Mouse (Mus musculus) ES-E14 (cell line): ENCODE results near the gene Bst2. TPM values are rescaled to one million over a fixed set of nuclear protein-coding genes. Genes with fewer than 3 reads are reported as not detected.
A peak's percentile ranks its signal among the peaks of the same experiment; 100 is the strongest.

Experiments used
- DNase-seq: peaks from one replicate; pipeline ENCODE4 v3.0.0-alpha.2; 2013; ENCODE audit warnings: low read depth, low spot score
- H3K27ac ChIP-seq: 2 replicates; pipeline ENCODE4 v1.5.1; 2012; ENCODE audit warnings: low read depth, mild to moderate bottlenecking, low read length, moderate library complexity, mixed read lengths; ENCODE audit not compliant: poor library complexity, insufficient read depth, severe bottlenecking
- H3K36me3 ChIP-seq: 2 replicates; pipeline ENCODE4 v1.6.1; 2012; ENCODE audit warnings: mild to moderate bottlenecking, low read length, moderate library complexity, mixed read lengths; ENCODE audit not compliant: control insufficient read depth, poor library complexity, insufficient read depth, severe bottlenecking
- H3K4me1 ChIP-seq, 2 experiments: fragments of 150-350 bp in 1 of 2; sonication (generic) in 1 of 2; 2 replicates each; pipeline ENCODE4 v1.6.1; 2012; ENCODE audit warnings: low read length in 2 of 2, mild to moderate bottlenecking in 1 of 2, mixed read lengths in 1 of 2; ENCODE audit not compliant: control insufficient read depth in 2 of 2, insufficient read depth in 2 of 2, poor library complexity in 1 of 2
- H3K4me3 ChIP-seq, 2 experiments: fragments of 150-350 bp in 1 of 2; sonication (generic) in 1 of 2; 2 replicates each; pipeline ENCODE4 v1.5.1; 2012; ENCODE audit warnings: low read length in 2 of 2, low read depth in 1 of 2, mild to moderate bottlenecking in 1 of 2, mixed read lengths in 1 of 2; ENCODE audit not compliant: insufficient read depth in 1 of 2, poor library complexity in 1 of 2, severe bottlenecking in 1 of 2
- H3K9ac ChIP-seq: 2 replicates; pipeline ENCODE4 v1.6.1; 2012; ENCODE audit warnings: low read depth, mild to moderate bottlenecking, low read length, mixed read lengths; ENCODE audit not compliant: poor library complexity, insufficient read depth, severe bottlenecking
- H3K9me3 ChIP-seq: fragments of 150-350 bp; sonication (generic); 2 replicates; pipeline ENCODE4 v1.6.1; 2012; ENCODE audit warnings: low read depth, mild to moderate bottlenecking, low read length; ENCODE audit not compliant: control insufficient read depth, insufficient read depth
- CHD2 ChIP-seq: IDR thresholded peaks from 2 replicates; pipeline ENCODE4 v1.6.1; 2014; ENCODE audit warnings: mild to moderate bottlenecking, low read depth, low read length, inconsistent platforms
- HCFC1 ChIP-seq: IDR thresholded peaks from 2 replicates; pipeline ENCODE4 v1.6.1; 2012; ENCODE audit warnings: low read length, inconsistent platforms, borderline replicate concordance; ENCODE audit not compliant: insufficient read depth
- MAFK ChIP-seq: IDR thresholded peaks from 2 replicates; pipeline ENCODE4 v1.6.1; 2014; ENCODE audit warnings: mild to moderate bottlenecking, low read depth, low read length, inconsistent platforms; ENCODE audit not compliant: insufficient read depth
- ZC3H11A ChIP-seq: IDR thresholded peaks from 2 replicates; pipeline ENCODE4 v1.6.1; 2012; ENCODE audit warnings: low read depth, mild to moderate bottlenecking, inconsistent platforms, low read length, borderline replicate concordance
- ZNF384 ChIP-seq: IDR thresholded peaks from 2 replicates; pipeline ENCODE4 v1.6.1; 2012; ENCODE audit warnings: low read depth, low read length, inconsistent platforms
- in situ Hi-C, 2 experiments: fragments of 600-800 bp; cut with MboI; formaldehyde crosslinking; loops; one replicate each; pipeline ENCODE4 v1.15.1; 2025; ENCODE audit warnings: low sequenced_read_pairs in 2 of 2, inconsistent platforms in 1 of 2; ENCODE audit not compliant: unreplicated experiment in 2 of 2
- total RNA-seq: library from RNA; depleted of rRNA; stranded (reverse); fragments of 300-350 nt; gene quantifications from 2 replicates; pipeline ENCODE4 v1.2.3, GENCODE M21; 2012

Gene Bst2
- total RNA-seq, 1 experiment, result 135 TPM

GRCm38 (mm10) chr8:71562751-71563150 is 25.5 kb upstream of the Bst2 start:
- H3K4me1 ChIP-seq, result peaks cover 0 to 5% of the 10 kb centered on the region in 2 experiments; a peak in 1 of 4 replicates
- no peak overlapping the region for H3K9ac ChIP-seq
- peak; percentile 59 for DNase-seq
- in situ Hi-C loops, result no loop called here
- H3K4me3 ChIP-seq, result peak overlapping the region; percentile 43 to 61
- TF ChIP-seq HCFC1 (0 out of 2 replicates have a peak, but pooled peaks have one; percentile 22), CHD2 (no peak), ZC3H11A (0 out of 2 replicates have a peak, but pooled peaks have one; percentile 6), MAFK (no peak)
- no peaks in the 10 kb centered on the region for H3K36me3 ChIP-seq
- no peaks in the 10 kb centered on the region for H3K9me3 ChIP-seq
- no peak overlapping the region for H3K27ac ChIP-seq

GRCm38 (mm10) chr8:71561401-71561800 is 24.1 kb upstream of the Bst2 start:
- in situ Hi-C loops, result no loop called here
- TF ChIP-seq ZNF384 (no peak), HCFC1 (no peak), ZC3H11A (peak; percentile 57; the same call in 1 of the 2 replicates), MAFK (no peak), CHD2 (no peak)

DNA sequence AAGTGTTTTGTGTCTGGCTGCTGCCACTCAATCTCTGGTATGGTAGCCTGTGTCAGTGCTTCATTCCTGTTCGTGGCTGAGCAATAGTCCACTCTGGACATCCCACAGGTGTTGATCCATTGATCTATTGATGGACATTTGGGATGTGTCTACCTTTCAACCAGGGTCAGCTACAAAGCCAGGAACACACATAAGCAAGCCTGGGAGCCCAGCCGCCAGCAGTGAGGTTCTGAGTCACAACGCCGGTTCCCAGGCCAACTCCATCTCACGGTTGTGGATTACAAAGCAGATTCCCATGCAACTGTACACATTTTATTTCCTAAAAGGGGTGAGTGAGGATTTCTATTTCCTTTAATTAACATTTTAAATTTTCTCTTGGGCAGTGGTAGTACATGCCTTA is 23.5 kb upstream of the Bst2 start:
- DNase-seq, result no peak
- Histone ChIP-seq H3K4me1 (no peaks in the 10 kb centered on the region; a peak in 1 of 4 replicates), H3K9ac (no peak overlapping the region), H3K9me3 (no peaks in the 10 kb centered on the region), H3K27ac (no peak overlapping the region), H3K4me3 (no peak overlapping the region), H3K36me3 (no peaks in the 10 kb centered on the region)
- TF ChIP-seq HCFC1 (no peak), MAFK (no peak), ZNF384 (no peak), ZC3H11A (no peak), CHD2 (no peak)
- in situ Hi-C loops, result no loop called here

More at GRCm38 (mm10) chr8:71561401-71561800, 24.1 kb upstream of the Bst2 start:
- H3K9me3 ChIP-seq, result no peaks in the 10 kb centered on the region
- H3K36me3 ChIP-seq, result no peaks in the 10 kb centered on the region
- no peak overlapping the region for H3K27ac ChIP-seq
- H3K4me3 ChIP-seq, result no peak overlapping the region
- H3K4me1 ChIP-seq, result no peaks in the 10 kb centered on the region; a peak in 1 of 4 replicates
- no peak for DNase-seq
- no peak overlapping the region for H3K9ac ChIP-seq

DNA sequence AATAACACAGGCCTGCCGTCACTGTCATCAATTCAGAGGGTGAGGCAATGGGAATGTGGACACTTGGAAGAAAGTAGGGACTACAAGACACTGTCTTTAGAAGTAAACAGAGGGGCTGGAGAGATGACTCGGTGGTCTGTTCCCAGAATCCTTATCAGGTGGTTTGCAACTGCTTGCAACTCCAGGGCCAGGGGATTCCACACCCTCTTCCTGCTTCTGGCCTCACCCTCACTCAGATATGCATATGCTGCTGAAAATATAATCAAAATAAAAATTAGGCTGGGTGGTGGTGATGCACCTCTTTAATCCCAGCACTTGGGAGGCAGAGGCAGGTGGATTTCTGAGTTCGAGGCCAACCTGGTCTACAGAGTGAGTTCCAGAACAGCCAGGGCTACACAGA is 22.8 kb upstream of the Bst2 start:
- H3K9me3 ChIP-seq, result no peaks in the 10 kb centered on the region
- in situ Hi-C loops, result no loop called here
- no peak overlapping the region for H3K9ac ChIP-seq
- no peak overlapping the region for H3K27ac ChIP-seq
- H3K4me3 ChIP-seq, result no peak overlapping the region
- no peak for TF ChIP-seq MAFK
- no peak for TF ChIP-seq ZC3H11A
- no peak for TF ChIP-seq ZNF384
- TF ChIP-seq HCFC1, result no peak
- no peak for DNase-seq
- no peaks in the 10 kb centered on the region for H3K36me3 ChIP-seq
- no peaks in the 10 kb centered on the region; a peak in 1 of 4 replicates for H3K4me1 ChIP-seq

GRCm38 (mm10) chr8:71558958-71559690 is 21.9 kb upstream of the Bst2 start:
- in situ Hi-C loops, result no loop called here
- Histone ChIP-seq H3K4me1 (no peaks in the 10 kb centered on the region; a peak in 1 of 4 replicates), H3K4me3 (peak overlapping the region; percentile 73 to 74), H3K9ac (peak overlapping the region; percentile 70), H3K27ac (no peak overlapping the region), H3K9me3 (no peaks in the 10 kb centered on the region), H3K36me3 (no peaks in the 10 kb centered on the region)
- TF ChIP-seq CHD2 (no peak), ZNF384 (no peak), HCFC1 (no peak), ZC3H11A (no peak), MAFK (no peak)
- peak; percentile 99 for DNase-seq
